Mouse (Mus musculus): ENCODE measurements around the gene B9d2.

- no peak for TF ChIP-seq CTCF (IDR thresholded peaks at IDR 0.05; ENCODE audit: low read depth)
- no peak for TF ChIP-seq EP300 (IDR thresholded peaks at IDR 0.05; ENCODE audit: low read depth)
Measured at GRCm38 (mm10) chr7:25694104-25694503, 13.5 kb downstream of the B9d2 start.

All from liver, postnatal 0 days (tissue).